Mouse (Mus musculus) intestine, embryonic 14.5 days (tissue): ENCODE measurements at regions not wholly inside any gene's neighbourhood (a gene's known extent, or its start where the extent isn't known, plus 50 kb on each side); places are given as distances from the start of the nearest gene placed in this dataset.

ENCODE experiments used
- ATAC-seq: fragments of 200-750 bp; cut with Nextera tagmentation; replicated peaks from 2 replicates; pipeline ENCODE4 v1.8.0; 2017; ENCODE audit warnings: low read depth, moderate number of reproducible peaks, moderate TSS enrichment, moderate library complexity; ENCODE audit not compliant: low FRiP score, low TSS enrichment
- DNase-seq: peaks from one replicate; pipeline ENCODE4 v3.0.0-alpha.2; 2018; ENCODE audit warnings: low spot score
- H3K27ac ChIP-seq: fragments of 300-500 bp; sonication (generic); 2 replicates; pipeline ENCODE4 v1.5.1; 2014; ENCODE audit warnings: low read depth, mild to moderate bottlenecking, control low read depth
- H3K27me3 ChIP-seq: fragments of 300-500 bp; sonication (generic); replicated peaks from 2 replicates; pipeline ENCODE4 v1.6.1; 2014; ENCODE audit warnings: low read length, control low read depth; ENCODE audit not compliant: control insufficient read depth, insufficient read depth
- H3K36me3 ChIP-seq: fragments of 300-500 bp; sonication (generic); 2 replicates; pipeline ENCODE4 v1.6.1; 2014; ENCODE audit warnings: low read length, control low read depth; ENCODE audit not compliant: control insufficient read depth, insufficient read depth
- H3K4me1 ChIP-seq: fragments of 300-500 bp; sonication (generic); replicated peaks from 2 replicates; pipeline ENCODE4 v1.6.1; 2014; ENCODE audit warnings: low read length, control low read depth, mixed read lengths; ENCODE audit not compliant: control insufficient read depth, insufficient read depth
- H3K4me2 ChIP-seq: fragments of 300-500 bp; sonication (generic); 2 replicates; pipeline ENCODE4 v1.6.1; 2014; ENCODE audit warnings: low read length
- H3K4me3 ChIP-seq: fragments of 300-500 bp; sonication (generic); 2 replicates; pipeline ENCODE4 v1.5.1; 2014; ENCODE audit warnings: low read depth, low read length, control low read depth, mixed read lengths
- H3K9ac ChIP-seq: fragments of 300-500 bp; sonication (generic); 2 replicates; pipeline ENCODE4 v1.6.1; 2014; ENCODE audit warnings: mild to moderate bottlenecking, low read length
- H3K9me3 ChIP-seq: fragments of 300-500 bp; sonication (generic); 2 replicates; pipeline ENCODE4 v1.6.1; 2016; ENCODE audit warnings: low read length, control low read depth; ENCODE audit not compliant: control insufficient read depth
- WGBS: fragments of 180-500 bp; shearing (Covaris S2); extraction: QIAGEN DNeasy Blood & Tissue Kit; methylation state at CpG from one replicate; pipeline ENCODE4 v1.1.7; 2014; 5-methylcytosine and 5-hydroxymethylcytosine counted together

DNA sequence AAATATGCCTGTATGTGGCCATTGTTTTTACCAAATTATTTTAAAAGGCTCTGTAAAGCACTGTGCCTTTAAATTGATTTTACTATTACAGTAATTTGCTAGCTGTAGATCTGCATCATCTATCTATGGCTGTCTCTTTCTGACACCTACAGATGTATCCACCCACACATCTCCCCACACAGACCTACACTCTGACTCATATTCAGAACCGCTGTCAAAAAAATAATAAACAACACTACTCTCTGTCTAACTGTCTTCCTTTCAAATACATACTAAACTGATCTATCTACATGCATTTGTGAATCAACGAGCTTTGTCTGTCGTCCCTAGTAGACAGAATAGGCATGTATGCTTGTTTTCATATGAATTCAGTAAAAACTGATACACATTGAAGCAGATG is 130.6 kb upstream of the Gls start:
- Histone ChIP-seq H3K36me3 (no peaks in the 10 kb centered on the region), H3K4me2 (no peak overlapping the region), H3K9me3 (no peaks in the 10 kb centered on the region), H3K4me1 (no peaks in the 10 kb centered on the region), H3K9ac (no peak overlapping the region), H3K27ac (no peak overlapping the region), H3K27me3 (no peaks in the 10 kb centered on the region), H3K4me3 (no peak overlapping the region)
- no peak for DNase-seq
- no peak for ATAC-seq
- 82% methylated on average over 3 of the region's 3 CpGs for WGBS

GRCm38 (mm10) chr1:52362976-52363375 is 129.9 kb upstream of the Gls start:
- no peak for ATAC-seq
- Histone ChIP-seq H3K36me3 (no peaks in the 10 kb centered on the region), H3K4me2 (no peak overlapping the region), H3K27ac (no peak overlapping the region), H3K4me1 (no peaks in the 10 kb centered on the region), H3K9ac (no peak overlapping the region), H3K27me3 (no peaks in the 10 kb centered on the region), H3K9me3 (no peaks in the 10 kb centered on the region), H3K4me3 (no peak overlapping the region)
- no peak for DNase-seq

DNA sequence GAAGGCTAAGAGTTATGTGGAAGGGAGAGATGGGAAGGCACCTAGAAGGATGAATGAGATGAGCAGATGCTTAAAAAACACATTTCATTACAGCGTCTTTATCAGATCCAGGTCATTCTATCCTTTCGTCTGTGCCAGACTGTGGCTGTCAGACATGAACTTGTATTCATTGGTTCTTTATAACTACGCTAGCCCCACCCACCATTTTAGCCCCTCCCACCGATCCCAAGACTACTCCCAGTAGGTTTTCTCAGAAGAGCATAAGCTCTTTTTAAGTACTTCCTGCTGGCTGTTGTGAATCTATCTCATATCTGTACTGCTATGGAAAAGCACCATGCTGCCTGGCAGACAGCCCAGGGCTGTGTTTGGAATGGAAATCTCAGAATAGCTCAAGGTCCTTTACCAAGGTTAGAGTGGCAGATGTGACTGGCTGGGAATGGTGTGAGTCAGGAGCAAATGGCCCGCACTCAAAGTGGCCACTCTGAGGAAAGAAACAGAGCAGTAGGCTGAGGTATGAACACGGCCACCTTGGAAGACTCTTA is 121.1 kb upstream of the Gls start:
- no peaks in the 10 kb centered on the region for H3K27me3 ChIP-seq
- no peak for ATAC-seq
- no peaks in the 10 kb centered on the region for H3K36me3 ChIP-seq
- H3K27ac ChIP-seq, result no peak overlapping the region
- WGBS, result 87% methylated on average over 6 of the region's 6 CpGs
- no peaks in the 10 kb centered on the region for H3K4me1 ChIP-seq
- H3K9me3 ChIP-seq, result no peaks in the 10 kb centered on the region
- H3K9ac ChIP-seq, result no peak overlapping the region
- no peak for DNase-seq
- H3K4me3 ChIP-seq, result no peak overlapping the region
- H3K4me2 ChIP-seq, result no peak overlapping the region

DNA sequence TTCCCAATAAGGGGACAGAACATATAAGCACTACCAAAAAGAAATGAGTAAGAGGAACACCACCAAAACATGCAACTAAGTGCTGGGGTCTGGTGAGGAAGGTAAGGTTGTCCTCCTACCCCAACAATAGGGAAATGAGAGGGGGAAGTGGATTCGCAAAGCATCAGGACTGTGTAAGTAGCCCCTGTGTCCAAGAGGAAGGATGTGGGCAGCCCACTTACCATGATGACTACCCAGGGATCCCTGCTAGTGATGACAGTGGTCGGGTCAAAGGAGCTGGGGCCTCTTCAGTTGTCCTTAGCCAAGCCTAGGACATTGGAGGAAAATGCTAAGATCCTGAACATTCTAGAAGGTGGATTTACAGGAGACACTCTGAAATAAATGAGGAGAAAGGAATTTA is 109.1 kb upstream of the Gls start:
- WGBS, result 87% methylated on average over 2 of the region's 2 CpGs
- no peaks in the 10 kb centered on the region for H3K36me3 ChIP-seq
- no peak overlapping the region for H3K9ac ChIP-seq
- no peak overlapping the region for H3K4me2 ChIP-seq
- no peaks in the 10 kb centered on the region for H3K9me3 ChIP-seq
- H3K27ac ChIP-seq, result no peak overlapping the region
- ATAC-seq (no peak), DNase-seq (no peak)
- no peaks in the 10 kb centered on the region for H3K27me3 ChIP-seq
- H3K4me1 ChIP-seq, result no peaks in the 10 kb centered on the region
- H3K4me3 ChIP-seq, result no peak overlapping the region

DNA sequence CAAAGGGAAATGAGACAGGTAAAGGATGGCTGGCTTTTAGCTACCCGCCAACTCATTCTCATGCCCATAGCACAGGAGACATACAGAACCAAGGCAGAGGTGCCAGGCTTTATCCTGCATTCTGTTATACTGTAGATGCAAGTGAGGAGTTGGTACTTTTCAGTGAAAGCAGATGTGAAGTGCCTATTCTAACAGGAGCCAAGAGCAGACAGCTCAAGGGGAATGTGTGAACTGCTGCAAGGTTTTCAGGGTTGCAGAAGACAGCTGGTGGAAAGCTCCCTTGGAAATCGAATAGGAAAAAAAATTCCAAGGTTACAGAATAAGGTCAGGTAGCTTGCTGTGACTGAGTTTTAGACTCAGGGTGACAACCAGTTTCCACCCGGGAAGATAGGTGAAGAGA is 105.7 kb upstream of the Gls start:
- WGBS, result 74% methylated on average over 3 of the region's 3 CpGs
- Histone ChIP-seq H3K4me3 (no peak overlapping the region), H3K9me3 (no peaks in the 10 kb centered on the region), H3K4me1 (no peaks in the 10 kb centered on the region), H3K4me2 (no peak overlapping the region), H3K36me3 (no peaks in the 10 kb centered on the region), H3K27ac (no peak overlapping the region), H3K27me3 (no peaks in the 10 kb centered on the region), H3K9ac (no peak overlapping the region)
- DNase-seq (no peak), ATAC-seq (no peak)

DNA sequence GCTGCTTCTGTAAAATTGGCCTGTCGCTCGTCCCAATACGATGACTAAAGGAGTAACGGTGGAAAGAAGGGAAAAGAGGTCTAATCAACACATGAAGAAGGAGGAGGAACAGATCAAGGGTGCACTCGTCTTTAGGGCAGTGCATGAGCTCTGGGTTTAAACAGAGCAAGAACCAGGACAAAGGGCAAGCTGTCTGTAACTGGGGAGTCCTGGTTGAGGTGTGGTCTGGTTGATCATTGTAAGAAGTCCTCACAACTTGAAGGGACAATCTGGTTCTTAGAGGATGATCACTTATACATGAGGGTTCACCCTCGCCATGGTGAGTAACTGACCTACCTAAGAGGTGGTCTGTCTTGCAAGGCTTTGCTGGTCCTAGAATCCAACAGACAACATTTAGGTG is 105.2 kb upstream of the Gls start:
- no peak overlapping the region for H3K27ac ChIP-seq
- no peaks in the 10 kb centered on the region for H3K36me3 ChIP-seq
- no peak overlapping the region for H3K4me2 ChIP-seq
- DNase-seq (no peak), ATAC-seq (no peak)
- no peak overlapping the region for H3K9ac ChIP-seq
- 80% methylated on average over 6 of the region's 6 CpGs for WGBS
- H3K4me3 ChIP-seq, result no peak overlapping the region
- no peaks in the 10 kb centered on the region for H3K27me3 ChIP-seq
- no peaks in the 10 kb centered on the region for H3K4me1 ChIP-seq
- H3K9me3 ChIP-seq, result no peaks in the 10 kb centered on the region

DNA sequence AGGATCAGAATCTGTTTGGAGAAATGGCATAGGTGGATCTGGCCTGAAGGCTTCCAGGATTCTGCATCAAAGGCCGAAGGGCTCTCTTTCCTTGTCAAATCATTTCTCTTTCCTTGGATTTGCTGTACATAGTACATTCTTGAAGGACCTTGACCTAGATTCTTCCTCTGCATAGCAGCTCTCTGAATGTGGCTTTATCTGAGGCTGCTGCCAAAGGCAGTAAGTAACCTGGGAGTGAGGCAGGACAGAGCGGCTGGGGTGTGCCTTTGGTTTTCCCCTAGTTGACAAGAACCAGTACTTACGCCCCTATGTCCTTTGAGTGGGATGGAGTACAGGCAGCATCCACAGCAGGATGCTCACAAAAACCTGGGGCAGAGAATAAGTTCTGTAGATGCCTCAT is 103.7 kb upstream of the Gls start:
- H3K4me3 ChIP-seq, result no peak overlapping the region
- no peaks in the 10 kb centered on the region for H3K36me3 ChIP-seq
- no peak overlapping the region for H3K9ac ChIP-seq
- no peaks in the 10 kb centered on the region for H3K4me1 ChIP-seq
- no peak overlapping the region for H3K27ac ChIP-seq
- H3K4me2 ChIP-seq, result no peak overlapping the region
- H3K27me3 ChIP-seq, result no peaks in the 10 kb centered on the region
- no peak for ATAC-seq
- DNase-seq, result no peak
- no peaks in the 10 kb centered on the region for H3K9me3 ChIP-seq
- WGBS, result 92% methylated on average over 3 of the region's 3 CpGs

GRCm38 (mm10) chr1:52332013-52332412 is 99.0 kb upstream of the Gls start:
- Histone ChIP-seq H3K27me3 (no peaks in the 10 kb centered on the region), H3K27ac (no peak overlapping the region), H3K9me3 (no peaks in the 10 kb centered on the region), H3K36me3 (no peaks in the 10 kb centered on the region), H3K9ac (no peak overlapping the region), H3K4me3 (no peak overlapping the region), H3K4me1 (no peaks in the 10 kb centered on the region), H3K4me2 (no peak overlapping the region)
- DNase-seq, result no peak
- ATAC-seq, result no peak
- WGBS, result 79% methylated on average over 12 of the region's 12 CpGs

DNA sequence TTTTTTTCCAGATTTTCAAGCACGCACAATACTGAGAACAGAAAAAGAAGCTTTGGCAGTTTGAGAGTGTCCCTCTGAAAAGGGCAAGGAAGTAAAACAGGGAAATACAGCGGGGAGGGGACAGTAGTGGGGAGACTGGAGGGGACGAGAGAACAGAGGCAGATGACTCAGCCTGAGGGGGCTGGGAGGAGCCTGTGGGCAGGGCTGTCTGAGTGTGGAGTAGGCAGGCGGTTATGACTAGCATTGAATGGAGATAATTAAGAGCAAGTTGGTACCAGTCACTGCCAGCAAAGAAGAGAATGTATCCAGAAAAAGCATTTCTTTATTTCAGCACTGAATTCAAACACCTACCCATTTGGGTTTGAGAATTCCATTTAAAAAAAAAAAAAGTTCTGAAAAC is 98.4 kb upstream of the Gls start:
- Histone ChIP-seq H3K4me2 (no peak overlapping the region), H3K9ac (no peak overlapping the region), H3K27ac (no peak overlapping the region), H3K4me3 (no peak overlapping the region), H3K36me3 (no peaks in the 10 kb centered on the region), H3K27me3 (no peaks in the 10 kb centered on the region), H3K4me1 (no peaks in the 10 kb centered on the region), H3K9me3 (no peaks in the 10 kb centered on the region)
- WGBS, result 45% methylated on average over 4 of the region's 4 CpGs
- DNase-seq, result no peak
- no peak for ATAC-seq
